Mouse (Mus musculus): ENCODE measurements around the gene Gabpb2. TPM values are rescaled to one million over a fixed set of nuclear protein-coding genes. Genes with fewer than 3 reads are reported as not detected.

Gabpb2 gene
- polyA plus RNA-seq, 1 experiment: 49.0 TPM

GRCm38 (mm10) chr3:95229781-95230494, 12.2 kb upstream of the Gabpb2 start:
- Histone ChIP-seq H3K36me3 (ENCODE audit: control insufficient read depth, insufficient read depth, low read length, poor library complexity, severe bottlenecking) (peaks cover 16% of the 10 kb centered on the region), H3K27ac (ENCODE audit: insufficient read depth, low read length) (peak overlapping the region; percentile 84), H3K9ac (ENCODE audit: low read depth, poor library complexity, severe bottlenecking) (peak overlapping the region; percentile 93), H3K4me3 (ENCODE audit: low read depth, low read length) (peak overlapping the region; percentile 75), H3K4me1 (ENCODE audit: control insufficient read depth, insufficient read depth, low read length) (peaks cover 4% of the 10 kb centered on the region), H3K27me3 (ENCODE audit: control insufficient read depth, insufficient read depth, low read length, poor library complexity, severe bottlenecking) (no peaks in the 10 kb centered on the region), H3K9me3 (replicated peaks; ENCODE audit: control insufficient read depth, insufficient read depth, low read length, poor library complexity, severe bottlenecking) (no peaks in the 10 kb centered on the region)
- TF ChIP-seq EP300 (IDR thresholded peaks at IDR 0.05; ENCODE audit: insufficient read depth, low read depth, low read length) (no peak), POLR2A (IDR thresholded peaks at IDR 0.05; ENCODE audit: insufficient read depth, low read length) (no peak), CTCF (IDR thresholded peaks at IDR 0.05; ENCODE audit: low read depth, low read length) (no peak)

- Histone ChIP-seq H3K4me1 (ENCODE audit: control insufficient read depth, insufficient read depth, low read length) (peaks cover 4% of the 10 kb centered on the region), H3K4me3 (ENCODE audit: low read depth, low read length) (peak overlapping the region; percentile 75), H3K27me3 (ENCODE audit: control insufficient read depth, insufficient read depth, low read length, poor library complexity, severe bottlenecking) (no peaks in the 10 kb centered on the region)
Observed at GRCm38 (mm10) chr3:95228894-95229780, 11.4 kb upstream of the Gabpb2 start.

DNA sequence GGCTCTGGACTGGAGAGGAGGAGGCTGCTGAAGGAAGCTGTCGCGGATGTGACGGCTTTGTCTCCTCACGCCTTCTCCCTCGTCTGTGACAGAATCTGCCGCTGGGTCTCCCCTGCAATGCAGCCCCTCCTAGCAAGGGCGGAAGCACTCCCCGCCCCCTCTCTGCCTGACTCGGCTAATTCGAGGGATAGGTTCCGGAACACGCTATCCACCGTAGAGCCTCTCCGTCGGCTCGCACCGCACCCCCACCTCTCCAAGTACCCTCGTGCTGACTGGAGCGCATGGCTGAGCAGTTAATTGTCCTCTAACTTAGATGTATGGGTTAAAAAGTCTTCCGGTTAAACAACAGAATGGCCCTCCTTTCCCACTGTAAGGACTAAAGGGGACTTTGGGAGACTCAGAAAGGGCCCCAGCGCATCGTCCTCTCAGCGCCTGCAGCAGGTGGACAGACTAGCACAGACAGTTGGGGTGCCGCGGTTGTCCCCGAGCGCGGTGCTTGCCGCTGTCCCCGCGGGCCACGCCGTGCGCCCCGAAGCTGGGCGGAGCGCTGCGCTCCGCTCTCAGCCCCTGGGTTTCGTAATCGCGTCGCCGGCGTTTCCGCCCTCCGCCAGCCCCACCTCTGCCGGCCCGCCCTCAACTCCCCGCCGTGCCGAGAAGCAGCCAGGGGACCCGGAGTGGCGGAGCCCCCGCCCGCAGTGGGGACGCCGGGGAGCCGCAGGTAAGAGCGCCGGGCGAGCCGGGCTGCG, 10.6 kb upstream of the Gabpb2 start, which contains the start of gene Cdc42se1:
Gene Cdc42se1, plus strand, starts transcription at position 585 of the 746 bp plus-strand sequence.
- H3K27ac ChIP-seq (ENCODE audit: insufficient read depth, low read length): peak within 1 kb of the TSS; percentile 88
- H3K9ac ChIP-seq (ENCODE audit: low read depth, poor library complexity, severe bottlenecking): peak within 1 kb of the TSS; percentile 93
- TF ChIP-seq CTCF (IDR thresholded peaks at IDR 0.05; ENCODE audit: low read depth, low read length) (no peak), POLR2A (IDR thresholded peaks at IDR 0.05; ENCODE audit: insufficient read depth, low read length) (no peak), EP300 (IDR thresholded peaks at IDR 0.05; ENCODE audit: insufficient read depth, low read depth, low read length) (no peak)
- H3K4me3 ChIP-seq (ENCODE audit: low read depth, low read length): peak within 1 kb of the TSS; percentile 75
- H3K36me3 ChIP-seq (ENCODE audit: control insufficient read depth, insufficient read depth, low read length, poor library complexity, severe bottlenecking): peaks cover 7% of the 10 kb centered on the region; the same call in 1 of the 2 replicates
- no peaks in the 10 kb centered on the region for H3K27me3 ChIP-seq (ENCODE audit: control insufficient read depth, insufficient read depth, low read length, poor library complexity, severe bottlenecking)
- H3K9me3 ChIP-seq (replicated peaks; ENCODE audit: control insufficient read depth, insufficient read depth, low read length, poor library complexity, severe bottlenecking): no peaks in the 10 kb centered on the region
- H3K4me1 ChIP-seq (ENCODE audit: control insufficient read depth, insufficient read depth, low read length): peaks cover 3% of the 10 kb centered on the region

More at GRCm38 (mm10) chr3:95228894-95229780, 11.4 kb upstream of the Gabpb2 start:
- TF ChIP-seq POLR2A (IDR thresholded peaks at IDR 0.05; ENCODE audit: insufficient read depth, low read length) (no peak), CTCF (IDR thresholded peaks at IDR 0.05; ENCODE audit: low read depth, low read length) (no peak), EP300 (IDR thresholded peaks at IDR 0.05; ENCODE audit: insufficient read depth, low read depth, low read length) (no peak)
- peak overlapping the region; percentile 93 for H3K9ac ChIP-seq (ENCODE audit: low read depth, poor library complexity, severe bottlenecking)
- peaks cover 11% of the 10 kb centered on the region for H3K36me3 ChIP-seq (ENCODE audit: control insufficient read depth, insufficient read depth, low read length, poor library complexity, severe bottlenecking)
- peak overlapping the region; percentile 48 for H3K27ac ChIP-seq (ENCODE audit: insufficient read depth, low read length)
- no peaks in the 10 kb centered on the region for H3K9me3 ChIP-seq (replicated peaks; ENCODE audit: control insufficient read depth, insufficient read depth, low read length, poor library complexity, severe bottlenecking)

- TF ChIP-seq CTCF (IDR thresholded peaks at IDR 0.05; ENCODE audit: low read depth, low read length): no peak
- TF ChIP-seq POLR2A (IDR thresholded peaks at IDR 0.05; ENCODE audit: insufficient read depth, low read length): no peak
- TF ChIP-seq EP300 (IDR thresholded peaks at IDR 0.05; ENCODE audit: insufficient read depth, low read depth, low read length): no peak
- Histone ChIP-seq H3K36me3 (ENCODE audit: control insufficient read depth, insufficient read depth, low read length, poor library complexity, severe bottlenecking) (peaks cover 12% of the 10 kb centered on the region), H3K4me3 (ENCODE audit: low read depth, low read length) (peak overlapping the region; percentile 36), H3K27ac (ENCODE audit: insufficient read depth, low read length) (peak overlapping the region; percentile 47; the same call in 1 of the 2 replicates), H3K9me3 (replicated peaks; ENCODE audit: control insufficient read depth, insufficient read depth, low read length, poor library complexity, severe bottlenecking) (no peaks in the 10 kb centered on the region), H3K27me3 (ENCODE audit: control insufficient read depth, insufficient read depth, low read length, poor library complexity, severe bottlenecking) (no peaks in the 10 kb centered on the region), H3K9ac (ENCODE audit: low read depth, poor library complexity, severe bottlenecking) (peak overlapping the region; percentile 55; the same call in 1 of the 2 replicates), H3K4me1 (ENCODE audit: control insufficient read depth, insufficient read depth, low read length) (no peaks in the 10 kb centered on the region)
Observed at GRCm38 (mm10) chr3:95227214-95227613, 9.5 kb upstream of the Gabpb2 start.

GRCm38 (mm10) chr3:95224295-95224694, 6.6 kb upstream of the Gabpb2 start:
- Histone ChIP-seq H3K27ac (ENCODE audit: insufficient read depth, low read length) (no peak overlapping the region), H3K4me3 (ENCODE audit: low read depth, low read length) (no peak overlapping the region)

More at GRCm38 (mm10) chr3:95224295-95224694, 6.6 kb upstream of the Gabpb2 start:
- H3K27me3 ChIP-seq (ENCODE audit: control insufficient read depth, insufficient read depth, low read length, poor library complexity, severe bottlenecking): no peaks in the 10 kb centered on the region
- peaks cover 15% of the 10 kb centered on the region for H3K36me3 ChIP-seq (ENCODE audit: control insufficient read depth, insufficient read depth, low read length, poor library complexity, severe bottlenecking)
- TF ChIP-seq CTCF (IDR thresholded peaks at IDR 0.05; ENCODE audit: low read depth, low read length) (no peak), EP300 (IDR thresholded peaks at IDR 0.05; ENCODE audit: insufficient read depth, low read depth, low read length) (0 out of 2 replicates have a peak, but pooled peaks have one; percentile 8), POLR2A (IDR thresholded peaks at IDR 0.05; ENCODE audit: insufficient read depth, low read length) (no peak)
- H3K9ac ChIP-seq (ENCODE audit: low read depth, poor library complexity, severe bottlenecking): no peak overlapping the region
- no peaks in the 10 kb centered on the region for H3K4me1 ChIP-seq (ENCODE audit: control insufficient read depth, insufficient read depth, low read length)
- no peaks in the 10 kb centered on the region for H3K9me3 ChIP-seq (replicated peaks; ENCODE audit: control insufficient read depth, insufficient read depth, low read length, poor library complexity, severe bottlenecking)

All from ES-Bruce4 (cell line).